Mouse (Mus musculus) E14TG2a.4 (cell line): ENCODE results near the gene Rin2.

Experiments
- CTCF ChIP-seq: conservative IDR thresholded peaks from 2 replicates; pipeline ENCODE4 v1.5.1; 2014; ENCODE audit warnings: low read length
- NANOG ChIP-seq: IDR thresholded peaks from 2 replicates; pipeline ENCODE4 v1.6.1; 2014; ENCODE audit warnings: borderline replicate concordance, low read length, mixed read lengths
- POU5F1 ChIP-seq: IDR thresholded peaks from 2 replicates; pipeline ENCODE4 v1.6.1; 2014; ENCODE audit warnings: low read length, borderline replicate concordance

- TF ChIP-seq CTCF (no peak), NANOG (no peak), POU5F1 (no peak)
Measured at GRCm38 (mm10) chr2:145730905-145731304, 55.9 kb downstream of the Rin2 start.
